Mouse (Mus musculus) kidney, adult 2 months (tissue): ENCODE measurements at regions not wholly inside any gene's neighbourhood (a gene's known extent, or its start where the extent isn't known, plus 50 kb on each side); places are given as distances from the start of the nearest gene placed in this dataset.
"Not testable (repeated sequence)": the region's sequence is repeated elsewhere in the genome, so short reads cannot be mapped to it uniquely, and the experiment has no call there.

ENCODE experiments used
- DNase-seq: peaks from one replicate; pipeline ENCODE4 v3.0.0; 2021
- H3K27ac ChIP-seq: fragments of 200-500 bp; 2 replicates; pipeline ENCODE4 v1.5.1; 2012; ENCODE audit warnings: low read depth, low read length, control low read depth, inconsistent platforms; ENCODE audit not compliant: insufficient read depth
- H3K27me3 ChIP-seq: fragments of 200-500 bp; replicated peaks from 2 replicates; pipeline ENCODE4 v1.6.1; 2012; ENCODE audit warnings: mild to moderate bottlenecking, moderate library complexity, low read length, inconsistent platforms; ENCODE audit not compliant: control insufficient read depth, insufficient read depth
- H3K36me3 ChIP-seq: fragments of 200-500 bp; 2 replicates; pipeline ENCODE4 v1.6.1; 2012; ENCODE audit warnings: mild to moderate bottlenecking, moderate library complexity, low read length, inconsistent platforms; ENCODE audit not compliant: control insufficient read depth, insufficient read depth
- H3K4me1 ChIP-seq: fragments of 200-500 bp; 2 replicates; pipeline ENCODE4 v1.6.1; 2011; ENCODE audit warnings: low read length; ENCODE audit not compliant: control insufficient read depth, insufficient read depth
- H3K4me3 ChIP-seq: fragments of 200-500 bp; 2 replicates; pipeline ENCODE4 v1.5.1; 2011; ENCODE audit warnings: mild to moderate bottlenecking, low read depth, low read length, control low read depth; ENCODE audit not compliant: insufficient read depth
- CTCF ChIP-seq: fragments of 200-500 bp; conservative IDR thresholded peaks from 2 replicates; pipeline ENCODE4 v1.5.1; 2011; ENCODE audit warnings: low read depth, mild to moderate bottlenecking, control low read depth, low read length, moderate library complexity, mixed read lengths; ENCODE audit not compliant: insufficient read depth, insufficient read length
- POLR2A ChIP-seq: fragments of 200-500 bp; IDR thresholded peaks from one replicate; pipeline ENCODE4 v1.6.1; 2011; ENCODE audit warnings: low read depth, low read length, control low read depth
- WGBS: fragments of 180-500 bp; shearing (Covaris S2); methylation state at CpG from one replicate; pipeline ENCODE4 v1.1.7; 2018; 5-methylcytosine and 5-hydroxymethylcytosine counted together

DNA sequence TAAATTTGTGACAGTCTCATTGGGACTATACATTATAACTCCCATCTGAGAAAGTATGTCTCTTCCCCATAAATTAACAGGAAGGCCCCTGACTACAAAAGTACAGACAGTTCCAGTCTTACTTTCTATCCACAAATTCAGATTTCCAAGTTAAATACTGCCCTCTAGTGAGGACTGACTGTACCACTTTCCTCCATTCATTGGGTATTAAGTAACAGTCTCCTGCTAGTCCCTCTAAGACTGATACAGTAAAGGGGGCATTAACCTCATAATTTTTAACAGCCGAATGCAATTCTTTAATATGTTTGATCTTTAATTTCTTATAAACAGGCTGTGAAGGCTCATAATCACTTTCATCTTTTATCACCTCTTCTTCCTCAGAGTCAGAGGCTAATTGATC is 131.0 kb upstream of the Adcyap1 start:
- not testable (repeated sequence) for H3K4me3 ChIP-seq

DNA sequence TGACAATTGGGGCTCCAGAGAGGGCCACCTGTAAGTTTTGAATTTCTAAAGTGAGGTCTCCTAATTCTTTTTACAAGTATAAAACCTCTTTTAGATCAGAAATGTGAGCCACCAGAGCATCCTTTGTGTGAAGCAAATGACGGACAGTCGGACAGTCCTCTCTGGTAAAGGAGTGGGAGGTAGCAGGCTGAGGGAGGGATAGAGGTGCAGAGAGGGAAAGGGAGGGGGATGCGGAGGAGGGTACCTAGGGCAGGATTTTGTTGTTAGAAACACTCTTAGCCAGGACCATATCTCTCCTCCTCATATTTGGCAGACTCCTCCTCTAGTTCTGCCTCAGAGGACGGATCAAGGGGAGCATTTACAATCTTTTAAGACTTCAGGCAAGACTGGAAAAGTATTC is 130.3 kb upstream of the Adcyap1 start:
- Histone ChIP-seq H3K36me3 (no peaks in the 10 kb centered on the region), H3K4me1 (no peaks in the 10 kb centered on the region), H3K4me3 (no peak overlapping the region), H3K27me3 (no peaks in the 10 kb centered on the region), H3K27ac (no peak overlapping the region)
- DNase-seq: no peak
- TF ChIP-seq CTCF (no peak), POLR2A (no peak)
- WGBS: 12% methylated on average over 4 of the region's 4 CpGs

More for the DNA sequence above, 131.0 kb upstream of the Adcyap1 start:
- not testable (repeated sequence) for H3K36me3 ChIP-seq, H3K4me1 ChIP-seq, H3K27ac ChIP-seq, H3K27me3 ChIP-seq
- DNase-seq: peak; percentile 24
- 20% methylated on average over 1 of the region's 1 CpGs for WGBS

DNA sequence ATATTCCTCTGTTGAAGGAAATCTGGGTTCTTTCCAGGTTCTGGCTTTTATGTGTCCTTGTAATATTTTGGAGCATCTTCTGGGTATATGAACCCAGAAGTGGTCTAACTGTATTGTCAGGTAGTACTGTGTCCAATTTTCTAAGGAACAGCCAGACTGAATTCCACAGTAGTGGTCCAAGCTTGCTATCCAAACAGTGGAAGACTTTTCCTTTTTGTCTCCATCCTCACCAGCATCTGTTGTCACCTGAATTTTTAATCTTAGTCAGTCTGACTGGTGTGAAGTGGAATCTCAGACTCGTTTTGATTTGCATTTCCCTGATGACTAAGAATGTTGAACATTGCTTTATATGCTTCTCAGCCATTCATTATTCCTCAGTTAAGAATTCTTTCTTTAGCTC is 114.8 kb upstream of the Adcyap1 start:
- no peaks in the 10 kb centered on the region for H3K36me3 ChIP-seq
- WGBS: 46% methylated on average over 1 of the region's 1 CpGs
- no peaks in the 10 kb centered on the region for H3K4me1 ChIP-seq
- no peak overlapping the region for H3K4me3 ChIP-seq
- H3K27me3 ChIP-seq: no peaks in the 10 kb centered on the region
- TF ChIP-seq CTCF: no peak
- no peak for DNase-seq
- H3K27ac ChIP-seq: no peak overlapping the region

DNA sequence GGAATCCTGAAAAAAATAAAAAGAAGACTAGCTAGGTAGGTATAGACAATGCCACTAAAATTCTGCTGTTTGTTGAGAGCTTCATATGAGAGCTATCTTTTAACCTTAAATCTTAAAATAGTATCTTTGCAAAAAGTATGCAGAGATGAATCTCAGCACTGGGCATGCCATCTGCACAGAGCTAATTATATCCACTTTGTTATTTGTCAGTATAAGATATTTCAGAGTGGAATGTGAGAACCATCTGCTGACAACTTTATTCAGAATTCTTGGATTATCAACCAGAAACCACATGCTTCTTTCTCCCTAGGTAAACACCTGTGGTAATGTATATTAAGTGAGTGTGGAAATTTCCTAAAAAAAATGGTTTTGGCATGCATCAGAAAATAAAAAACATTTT is 94.3 kb upstream of the Adcyap1 start:
- Histone ChIP-seq H3K27me3 (no peaks in the 10 kb centered on the region), H3K4me3 (no peak overlapping the region), H3K4me1 (no peaks in the 10 kb centered on the region), H3K36me3 (no peaks in the 10 kb centered on the region), H3K27ac (no peak overlapping the region)
- DNase-seq: no peak
- no peak for TF ChIP-seq POLR2A
- TF ChIP-seq CTCF: no peak

DNA sequence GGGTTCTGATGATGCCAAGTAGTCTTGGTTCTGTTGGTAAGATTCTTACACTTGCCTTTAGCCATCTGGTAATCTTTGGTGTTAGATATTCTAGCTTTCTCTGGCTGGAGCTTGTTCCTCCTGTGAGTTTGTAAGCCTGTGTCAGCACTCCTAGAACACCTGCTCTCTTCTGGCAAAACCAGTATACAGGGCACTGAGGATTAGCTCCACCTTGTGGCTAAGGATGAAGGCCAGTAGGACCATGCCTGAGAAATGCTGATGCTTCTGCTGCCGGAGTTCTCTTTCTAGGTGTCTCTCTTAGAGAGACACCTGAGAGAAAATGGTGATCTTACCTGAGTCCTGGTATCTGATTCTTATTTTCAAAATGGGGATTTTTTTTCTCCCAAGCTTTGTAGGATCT is 58.8 kb upstream of the Adcyap1 start:
- no peaks in the 10 kb centered on the region for H3K27me3 ChIP-seq
- DNase-seq: no peak
- no peaks in the 10 kb centered on the region for H3K36me3 ChIP-seq
- no peak overlapping the region for H3K4me3 ChIP-seq
- no peak overlapping the region for H3K27ac ChIP-seq
- TF ChIP-seq POLR2A: no peak
- TF ChIP-seq CTCF: no peak
- no peaks in the 10 kb centered on the region for H3K4me1 ChIP-seq
- WGBS: 56% methylated on average over 1 of the region's 1 CpGs

DNA sequence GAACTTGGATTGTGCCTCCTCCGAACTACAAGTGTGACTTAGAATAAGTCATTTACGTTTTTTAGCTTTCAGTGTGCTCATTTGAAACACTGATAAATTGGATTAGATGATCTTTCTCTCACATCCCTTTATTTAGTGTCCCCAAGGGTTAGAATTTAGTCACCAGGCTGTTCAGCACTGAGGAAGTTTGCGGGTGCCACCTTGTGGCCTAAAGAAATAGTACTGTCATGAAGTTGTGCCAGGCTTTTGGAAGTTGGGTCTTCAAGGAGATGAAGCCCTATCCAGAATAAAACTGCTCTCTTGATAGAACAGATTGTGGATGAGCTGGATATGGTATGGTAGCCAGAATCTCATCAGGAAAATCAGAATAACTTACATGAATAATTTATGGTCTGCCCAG is 57.7 kb upstream of the Adcyap1 start:
- Histone ChIP-seq H3K4me3 (no peak overlapping the region), H3K27me3 (no peaks in the 10 kb centered on the region), H3K36me3 (no peaks in the 10 kb centered on the region), H3K27ac (no peak overlapping the region), H3K4me1 (no peaks in the 10 kb centered on the region)
- peak; percentile 23 for DNase-seq
- WGBS: 26% methylated on average over 3 of the region's 3 CpGs
- TF ChIP-seq POLR2A (no peak), CTCF (peak; percentile 33; the same call in 1 of the 2 replicates)
